Mouse (Mus musculus) C2C12 (cell line): Measurements from ENCODE around the gene Mark2.

Experiments used
- CEBPB ChIP-seq: IDR thresholded peaks from one replicate; pipeline ENCODE4 v1.6.1; 2011; ENCODE audit warnings: low read depth, mild to moderate bottlenecking, control low read depth, moderate library complexity
- CTCF ChIP-seq: IDR thresholded peaks from one replicate; pipeline ENCODE4 v1.5.1; 2011; ENCODE audit not compliant: control insufficient read depth, insufficient read depth, insufficient read length
- USF1 ChIP-seq: IDR thresholded peaks from one replicate; pipeline ENCODE4 v1.6.1; 2011; ENCODE audit warnings: low read depth, mild to moderate bottlenecking, control low read depth, moderate library complexity

GRCm38 (mm10) chr19:7280557-7281330, 60.9 kb downstream of the Mark2 start:
- no peak for TF ChIP-seq CTCF
- TF ChIP-seq USF1, result no peak
- no peak for TF ChIP-seq CEBPB
